Mouse (Mus musculus) left cerebral cortex, postnatal 25 days (tissue): ENCODE results near the gene Cntrl. TPM values are rescaled to one million over a fixed set of nuclear protein-coding genes. Genes with fewer than 3 reads are reported as not detected.
A peak's percentile ranks its signal among the peaks of the same experiment; 100 is the strongest.

ENCODE experiments used
- DNase-seq, 2 experiments: peaks; one replicate each; pipeline ENCODE4 v3.0.0; 2022; ENCODE audit warnings: low spot score in 2 of 2, mixed read lengths in 1 of 2
- intact Hi-C: fragments of 180-260 bp; cut with DNase I; formaldehyde crosslinking; loops from one replicate; pipeline ENCODE4 v1.15.1; 2025
- total RNA-seq, 2 experiments: library from RNA; stranded (reverse); gene quantifications; 2 replicates each; pipeline ENCODE4 v1.2.3; 2021

The Cntrl gene
- total RNA-seq, 2 experiments from 2014 or later: 7.1 to 8.6 TPM

DNA sequence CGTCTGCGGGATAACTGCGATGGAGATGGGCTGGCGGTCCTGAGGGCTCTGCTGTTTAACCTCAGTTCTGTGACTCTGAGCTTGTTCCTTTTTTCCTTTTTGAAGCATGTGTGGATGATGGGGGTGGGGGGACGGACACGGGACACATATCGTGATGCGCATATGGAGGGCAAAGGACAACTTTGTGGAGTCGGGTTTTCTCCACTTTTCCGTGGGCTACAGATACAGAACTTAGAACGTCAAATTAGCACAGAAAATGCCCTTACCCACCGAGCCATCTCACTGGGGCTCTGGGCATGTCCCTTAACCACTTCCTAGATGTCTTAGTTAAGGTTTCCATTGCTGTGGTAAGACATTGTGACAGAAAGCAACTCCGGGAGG lies 622 bp downstream of the Cntrl start:
- no peak for DNase-seq
- intact Hi-C loops: loop anchor here (2.0 to 10.0 kb wide), 4 partner anchors 65 to 438 kb away; partner anchors contain the start of gene Fbxw2

DNA sequence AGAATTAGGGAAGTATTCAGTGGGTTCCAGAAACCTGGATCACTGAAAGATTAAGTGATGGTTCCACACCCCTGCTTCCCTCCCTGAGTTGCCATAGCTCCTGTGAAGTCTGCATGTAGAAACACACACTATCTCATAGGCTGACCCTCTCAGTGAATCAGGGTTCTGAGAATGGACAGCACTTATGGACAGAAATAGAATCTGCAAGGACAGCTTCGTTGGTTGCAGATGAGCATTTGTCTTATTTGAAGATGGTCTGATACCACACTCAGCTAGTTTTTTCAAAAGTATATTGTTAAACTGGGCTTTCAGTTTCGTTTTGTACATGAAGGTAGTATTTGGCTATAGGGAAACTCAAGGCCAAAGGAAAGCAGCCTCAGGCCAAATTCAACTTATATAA lies 1.2 kb downstream of the Cntrl start:
- intact Hi-C loops: no loop called here
- no peak for DNase-seq

DNA sequence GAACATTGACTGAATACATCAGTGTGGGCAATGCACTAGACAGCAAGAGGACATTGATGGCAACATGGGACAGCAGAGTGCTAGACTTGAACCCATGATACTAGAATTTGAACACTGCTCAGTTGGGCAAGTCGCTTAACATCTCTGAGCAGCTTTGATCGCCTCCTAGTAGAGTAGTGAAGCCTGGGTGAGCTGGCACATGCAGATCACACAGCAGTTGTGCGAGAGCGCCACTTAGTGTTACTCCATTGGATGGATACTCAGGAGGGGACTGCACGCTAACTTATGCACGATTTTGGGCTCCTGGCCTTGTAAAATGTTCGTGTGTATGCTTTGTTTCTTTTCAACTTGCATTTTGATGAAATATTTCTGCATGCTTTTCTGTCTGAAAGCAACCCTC lies 15.4 kb downstream of the Cntrl start:
- intact Hi-C loops: no loop called here
- DNase-seq: no peak

DNA sequence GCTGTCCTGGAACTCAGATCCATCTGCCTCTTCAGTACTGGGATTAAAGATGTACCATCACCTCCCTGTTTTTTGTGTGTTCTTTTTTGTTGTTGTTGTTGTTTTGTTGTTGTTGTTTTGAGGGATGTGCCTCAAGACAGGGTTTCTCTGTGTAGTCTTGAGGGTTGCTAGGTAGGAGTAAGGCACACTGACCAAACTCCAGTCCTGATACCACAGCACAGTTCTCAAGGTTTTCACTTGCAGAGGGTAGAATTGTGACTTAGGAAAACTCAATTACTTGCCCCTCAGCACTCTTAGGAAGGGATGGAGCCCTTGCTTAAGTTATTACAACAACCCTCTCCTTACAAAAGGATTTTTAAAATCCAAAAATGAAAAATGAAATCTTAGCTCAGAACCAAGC lies 22.2 kb downstream of the Cntrl start:
- DNase-seq: no peak
- intact Hi-C loops: no loop called here

DNA sequence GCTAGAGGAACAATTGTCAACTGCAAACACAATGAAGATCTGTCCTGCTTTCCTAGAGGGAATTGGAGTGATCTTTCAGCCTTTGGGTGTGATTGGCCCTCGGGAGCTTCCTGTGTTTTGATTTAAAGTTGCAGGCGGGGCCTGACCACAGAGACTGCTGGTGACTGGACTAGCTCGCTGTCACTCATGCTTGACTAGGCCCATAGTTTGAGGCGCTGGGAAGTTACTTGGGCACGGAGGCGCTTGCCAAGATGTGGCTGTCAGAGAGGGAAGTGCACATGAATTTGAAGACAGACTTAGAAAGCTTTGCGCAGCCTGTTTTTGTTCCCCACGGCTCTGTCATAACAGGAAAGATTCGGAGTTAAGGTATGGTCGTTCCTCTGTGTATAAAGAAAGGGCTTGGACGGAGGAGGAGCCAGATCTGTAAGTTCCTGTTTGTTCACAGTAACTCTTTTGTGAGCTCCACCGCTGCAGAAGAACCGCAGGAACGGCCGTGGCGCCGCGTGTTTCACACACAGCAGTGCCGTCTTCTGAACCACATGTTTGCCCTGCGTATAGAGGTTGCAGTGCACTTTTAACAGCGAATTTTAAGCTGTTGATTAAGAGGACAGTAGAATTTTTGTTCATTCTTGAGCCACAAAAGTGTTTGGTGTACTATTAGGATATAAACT lies 22.8 kb downstream of the Cntrl start:
- intact Hi-C loops: no loop called here
- peak; percentile 95 to 98 for DNase-seq

DNA sequence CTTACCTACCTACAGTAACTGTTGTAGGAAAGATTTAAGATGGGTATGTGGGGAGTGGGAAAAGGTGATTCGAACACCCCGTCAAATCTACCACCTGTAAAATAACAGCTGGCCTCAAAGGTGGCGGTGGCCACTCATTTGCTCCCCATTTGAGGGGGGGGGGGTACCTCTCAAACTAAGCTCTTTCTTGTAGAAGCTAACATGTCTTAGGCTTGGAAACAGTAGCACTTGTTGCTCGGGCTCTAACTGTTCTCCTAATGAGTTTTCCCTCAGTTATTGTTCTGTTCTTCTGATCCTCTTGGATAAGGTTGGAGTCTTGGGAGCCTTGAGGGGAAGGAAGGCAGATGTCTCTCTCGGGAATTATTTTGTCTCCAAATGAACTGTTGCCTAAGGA lies 23.4 kb downstream of the Cntrl start:
- no peak for DNase-seq
- intact Hi-C loops: no loop called here

DNA sequence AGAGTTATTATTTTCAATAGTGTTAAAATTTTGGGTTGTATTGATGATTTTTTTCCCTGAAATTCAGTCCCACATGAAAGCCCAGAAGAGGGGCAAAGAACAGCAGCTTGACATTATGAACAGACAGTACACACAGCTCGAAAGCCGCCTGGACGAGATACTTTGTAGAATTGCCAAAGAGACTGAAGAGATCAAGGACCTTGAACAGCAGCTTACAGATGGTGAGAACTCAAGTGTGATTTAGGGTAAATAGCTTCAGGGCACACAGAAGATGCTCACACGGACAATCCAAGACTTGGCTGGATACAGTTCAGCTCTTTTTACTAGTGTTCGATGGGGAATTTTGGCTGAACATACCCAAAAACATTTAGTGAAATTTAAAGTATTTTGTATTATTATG lies 24.6 kb downstream of the Cntrl start:
- no peak for DNase-seq
- intact Hi-C loops: no loop called here

DNA sequence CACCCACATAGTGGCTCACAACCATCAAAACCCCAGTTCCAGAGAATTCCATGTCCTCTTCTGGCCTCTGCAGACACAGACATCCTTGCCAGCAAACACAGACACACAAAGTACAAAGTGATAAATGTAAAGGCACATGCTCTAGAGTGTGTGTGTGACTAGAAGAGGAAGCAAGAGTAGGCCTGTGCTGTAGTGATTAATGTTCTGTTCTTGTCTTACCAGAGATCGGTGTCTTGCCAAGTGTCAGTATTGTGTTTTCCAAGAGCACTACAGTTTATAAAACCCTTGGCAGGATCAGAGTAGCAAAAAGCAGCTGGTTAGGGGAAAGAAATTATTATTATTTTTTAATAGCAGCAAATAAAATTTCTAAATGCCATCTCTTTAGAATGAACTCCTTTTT lies 29.3 kb downstream of the Cntrl start:
- intact Hi-C loops: no loop called here
- DNase-seq: no peak

DNA sequence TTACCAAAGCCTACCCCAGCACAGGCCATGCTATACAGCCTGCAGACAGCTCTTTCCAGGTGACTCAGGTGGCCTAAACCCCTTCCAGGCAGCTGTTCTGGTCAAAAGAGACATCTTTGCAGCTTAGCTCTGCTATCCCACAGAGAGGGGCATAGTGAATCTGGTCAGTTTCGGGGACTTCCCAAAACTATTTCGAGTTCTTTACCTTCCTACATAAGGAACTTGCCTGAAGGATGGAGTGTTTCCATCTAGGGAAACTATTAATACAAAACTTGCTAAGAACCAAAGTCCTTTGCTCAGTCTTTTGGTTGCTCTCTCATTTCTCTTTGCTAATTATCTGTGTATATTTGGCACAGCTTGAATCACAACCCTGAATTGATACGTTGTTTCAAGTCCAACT lies 32.4 kb downstream of the Cntrl start:
- intact Hi-C loops: no loop called here
- DNase-seq: no peak

DNA sequence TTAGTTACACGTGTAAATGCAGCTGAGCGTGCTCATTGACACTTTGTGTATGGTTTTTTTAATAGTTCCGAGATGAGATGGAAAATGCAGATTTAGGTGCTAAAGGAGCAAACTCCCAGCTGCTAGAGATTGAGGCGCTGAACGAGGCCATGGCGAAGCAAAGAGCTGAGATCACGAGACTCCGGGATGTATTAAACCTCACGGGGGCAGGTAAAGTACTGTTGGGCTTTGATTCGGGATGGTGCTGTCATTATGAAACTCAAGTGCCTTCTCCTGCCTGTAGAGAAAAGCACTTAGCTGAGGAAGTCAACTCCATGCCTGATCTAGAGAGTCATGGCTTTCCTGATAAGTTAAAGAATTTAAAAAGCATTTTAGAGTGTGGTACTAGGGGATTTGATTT lies 39.5 kb downstream of the Cntrl start:
- intact Hi-C loops: no loop called here
- no peak for DNase-seq

DNA sequence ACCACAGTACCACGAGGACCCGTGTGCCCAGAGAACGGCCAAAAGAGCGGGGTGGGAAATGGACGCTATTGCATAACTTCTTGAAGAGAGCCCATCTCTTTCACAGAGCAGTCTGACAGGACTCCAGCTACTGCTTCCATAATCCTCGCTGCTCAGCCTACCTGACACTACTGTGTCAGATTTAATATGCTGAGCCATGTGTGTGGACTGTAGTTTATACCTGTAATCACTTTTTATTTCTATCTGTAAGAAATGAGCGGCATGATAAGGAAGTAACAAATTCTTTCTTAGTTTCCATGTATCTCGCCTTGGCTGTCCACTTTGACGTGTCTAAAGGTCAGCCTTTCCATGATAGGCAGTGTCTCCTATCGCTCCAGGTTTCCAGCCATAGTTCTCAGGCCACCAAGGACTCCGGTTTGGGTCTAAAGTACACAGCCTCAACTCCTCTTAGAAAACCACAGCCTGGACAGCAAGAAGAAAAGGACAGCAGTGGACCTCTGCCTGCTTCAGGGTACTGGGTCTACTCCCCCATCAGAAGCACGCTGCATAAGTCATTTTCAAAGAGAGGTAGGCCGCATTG lies 42.1 kb downstream of the Cntrl start:
- DNase-seq: no peak
- intact Hi-C loops: no loop called here

DNA sequence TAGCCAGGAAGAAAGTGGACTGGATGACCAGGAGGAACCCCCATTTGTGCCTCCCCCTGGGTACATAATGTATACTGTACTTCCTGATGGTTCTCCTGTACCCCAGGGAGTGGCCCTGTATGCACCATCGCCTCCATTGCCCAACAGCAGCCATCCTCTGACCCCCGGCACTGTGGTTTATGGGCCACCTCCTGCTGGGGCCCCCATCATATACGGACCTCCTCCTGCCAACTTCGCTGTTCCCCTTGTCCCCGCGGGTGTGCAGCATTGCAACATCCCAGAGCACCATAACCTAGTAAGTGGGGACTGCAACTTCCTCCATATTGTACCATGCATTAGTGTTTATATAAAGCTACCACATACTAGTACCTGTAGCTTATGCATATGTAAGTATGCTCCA lies 43.9 kb downstream of the Cntrl start:
- no peak for DNase-seq
- intact Hi-C loops: no loop called here

DNA sequence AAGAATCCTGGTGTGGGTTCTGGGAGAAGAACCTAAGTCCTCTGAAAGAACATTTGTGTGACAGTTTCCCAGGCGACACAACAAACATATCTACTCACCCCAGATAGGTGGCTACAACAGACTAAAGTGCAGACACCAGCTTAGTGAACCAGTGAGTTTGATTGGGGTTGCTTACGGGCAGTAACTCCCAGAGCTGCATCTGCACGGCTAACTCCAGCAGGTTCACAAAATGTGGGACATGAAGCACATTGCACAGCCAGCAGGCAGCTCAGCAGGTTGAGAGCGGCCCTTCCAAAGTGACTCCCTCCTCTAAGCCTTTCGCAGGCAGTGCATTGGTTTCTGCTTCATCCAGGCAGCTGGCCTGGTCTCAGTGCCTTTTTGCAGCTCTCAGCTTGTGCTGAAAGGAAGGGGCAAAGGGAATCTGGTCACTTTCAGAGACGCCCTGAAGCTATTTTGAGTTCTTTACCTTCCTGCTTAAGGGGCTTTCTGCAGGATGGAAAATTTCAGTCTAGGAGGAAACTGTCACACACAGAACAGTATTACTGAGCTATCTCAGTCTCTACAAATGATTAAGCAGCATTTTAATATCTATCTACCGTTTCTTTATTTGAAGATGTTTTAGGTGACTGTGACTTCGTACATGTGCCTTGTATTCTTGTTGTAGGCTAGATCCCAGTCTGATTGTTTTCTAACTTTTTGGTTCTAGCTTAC lies 44.7 kb downstream of the Cntrl start:
- intact Hi-C loops: no loop called here
- DNase-seq: no peak

DNA sequence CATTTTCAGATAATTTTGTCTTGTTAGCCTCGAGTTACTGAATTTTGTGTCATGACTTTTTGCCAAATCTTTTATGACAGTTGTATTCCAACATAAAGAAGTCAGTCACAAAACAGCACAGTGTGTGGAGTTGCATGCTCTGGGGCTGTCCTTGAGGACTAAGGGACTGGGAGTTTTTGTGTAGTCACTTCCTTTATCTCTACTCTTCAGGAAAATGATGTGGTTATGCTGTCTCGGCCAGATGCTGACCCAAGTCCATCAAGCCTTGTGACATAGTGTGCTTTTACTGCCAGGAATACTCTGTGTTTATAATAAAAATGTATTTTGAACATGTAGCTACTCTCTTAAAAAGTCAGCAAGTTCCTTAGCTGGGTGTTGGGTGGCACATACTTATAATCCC lies 47.7 kb downstream of the Cntrl start:
- DNase-seq: no peak
- intact Hi-C loops: no loop called here

DNA sequence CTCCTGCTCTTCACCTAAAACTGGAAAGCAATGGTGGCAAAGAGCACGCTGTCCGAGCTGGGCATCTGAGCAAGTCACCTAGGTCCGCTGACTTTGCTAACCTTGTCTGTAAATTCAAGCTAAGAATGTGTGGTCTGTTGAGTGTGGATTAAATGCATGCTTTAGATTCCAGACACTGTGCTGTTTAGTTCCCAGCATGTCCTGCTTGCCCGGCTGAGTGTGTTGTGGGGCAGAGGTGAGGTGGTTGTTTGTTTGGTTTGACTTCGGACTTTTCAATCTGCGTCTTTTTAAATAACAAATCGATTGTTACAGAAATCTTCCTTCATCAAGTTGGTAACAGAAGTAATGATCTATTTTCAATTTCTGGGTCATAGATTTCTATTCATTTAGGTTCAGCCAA lies 48.5 kb downstream of the Cntrl start:
- intact Hi-C loops: no loop called here
- DNase-seq: no peak

DNA sequence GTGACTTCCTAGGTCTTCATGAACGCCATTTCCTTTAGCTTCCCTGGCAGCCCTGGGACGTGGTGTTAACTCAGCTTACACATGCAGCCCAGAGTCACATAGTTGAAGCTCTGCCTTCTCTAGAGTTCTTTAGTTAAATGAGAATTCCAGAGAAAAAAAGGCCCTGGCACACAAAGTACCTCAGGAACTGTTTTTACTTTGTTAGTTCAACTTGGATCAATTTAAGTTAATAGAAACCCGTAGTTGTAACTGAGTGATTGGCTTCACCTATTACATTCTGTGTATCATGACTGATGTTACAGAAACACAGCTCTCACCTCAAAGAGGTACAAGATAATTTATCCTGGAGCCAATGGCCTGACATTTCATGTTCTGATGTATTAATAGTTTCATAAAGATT lies 49.1 kb downstream of the Cntrl start:
- intact Hi-C loops: no loop called here

DNA sequence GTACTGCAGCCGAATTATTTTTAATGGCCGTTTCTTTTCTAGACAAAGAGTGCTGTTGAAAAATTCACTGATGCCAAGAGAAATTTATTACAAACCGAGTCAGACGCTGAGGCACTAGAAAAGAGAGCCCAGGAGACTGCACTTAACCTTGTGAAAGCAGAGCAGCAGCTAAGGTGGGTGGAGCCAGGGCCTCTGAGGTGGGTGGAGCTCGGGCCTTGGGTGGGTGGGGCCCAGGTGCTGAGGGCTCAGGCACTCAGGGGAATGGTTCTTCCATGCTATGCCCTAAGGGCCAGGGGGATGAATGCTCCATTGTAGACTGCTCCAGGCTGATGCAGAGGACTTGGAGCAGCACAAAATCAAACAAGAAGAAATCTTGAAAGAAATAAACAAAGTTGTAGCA lies 50.9 kb downstream of the Cntrl start:
- DNase-seq: no peak
- intact Hi-C loops: no loop called here

More for the DNA sequence above, 49.1 kb downstream of the Cntrl start:
- no peak for DNase-seq

DNA sequence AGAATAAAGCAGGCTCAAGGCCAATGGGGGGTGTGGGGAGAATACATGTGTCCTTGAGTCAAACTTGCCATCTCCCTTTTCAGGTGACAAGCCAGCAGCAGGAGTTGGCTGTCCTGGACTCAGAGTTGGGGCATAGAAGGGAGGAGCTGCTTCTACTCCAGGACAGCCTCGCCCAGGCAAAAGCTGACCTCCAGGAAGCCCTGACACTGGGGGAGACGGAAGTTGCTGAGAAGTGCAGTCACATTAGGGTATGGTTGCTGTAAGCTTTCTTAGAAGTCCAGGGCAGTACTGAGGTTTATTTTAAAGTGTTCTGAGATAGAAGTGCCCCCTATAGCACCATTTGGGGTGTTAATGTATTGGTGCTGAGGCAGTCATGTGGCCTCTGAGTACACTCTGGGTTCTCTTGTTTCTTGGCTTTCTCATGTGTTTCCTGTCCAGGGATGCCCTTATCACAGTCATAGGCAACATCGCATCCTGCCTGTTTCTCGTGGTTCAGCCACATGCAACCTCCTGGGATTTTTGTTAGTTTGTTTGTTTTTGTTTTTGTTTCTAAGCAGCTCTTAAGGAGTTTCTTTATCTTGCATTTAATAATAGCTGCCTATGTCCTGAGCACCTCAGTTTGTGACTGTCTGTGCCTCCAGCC lies 52.7 kb downstream of the Cntrl start:
- DNase-seq: no peak
- intact Hi-C loops: no loop called here

DNA sequence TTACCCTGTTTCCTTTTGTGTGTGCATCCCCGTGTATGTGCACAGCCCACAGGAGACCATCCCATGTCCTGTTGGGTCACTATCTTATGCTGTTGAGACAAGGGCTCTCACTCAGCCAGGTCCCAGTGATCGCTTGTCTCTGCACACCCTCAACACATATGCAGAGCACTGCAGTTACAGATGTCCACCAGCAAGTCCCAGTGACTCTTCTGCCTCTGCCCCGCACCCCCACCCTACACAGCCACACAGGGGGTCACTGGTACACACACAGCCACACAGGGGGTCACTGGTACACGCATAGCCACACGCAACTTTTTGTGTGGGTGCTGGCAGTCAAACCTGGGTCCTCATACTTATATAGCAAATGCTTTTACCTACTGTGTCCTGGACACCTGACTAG lies 54.1 kb downstream of the Cntrl start:
- intact Hi-C loops: no loop called here
- no peak for DNase-seq

DNA sequence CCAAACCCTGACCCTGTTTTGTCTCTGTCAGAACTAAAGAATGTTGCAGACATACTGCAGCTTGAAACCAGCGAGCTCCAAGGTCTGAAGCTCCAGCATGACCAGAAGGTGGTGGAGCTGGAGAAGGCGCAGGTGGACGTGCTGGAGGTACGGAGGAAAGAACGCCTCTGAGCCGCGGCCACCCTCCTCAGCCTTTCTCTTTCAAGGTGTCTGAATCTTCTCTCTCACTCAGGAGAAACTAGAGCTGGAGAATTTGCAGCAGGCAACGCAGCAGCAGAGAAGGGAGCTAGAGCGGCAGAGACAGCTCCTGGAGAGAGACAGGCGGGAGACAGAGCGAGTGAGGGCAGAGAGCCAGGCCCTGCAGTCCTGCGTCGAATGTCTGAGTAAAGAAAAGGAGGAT lies 56.1 kb downstream of the Cntrl start:
- intact Hi-C loops: no loop called here
- no peak for DNase-seq

DNA sequence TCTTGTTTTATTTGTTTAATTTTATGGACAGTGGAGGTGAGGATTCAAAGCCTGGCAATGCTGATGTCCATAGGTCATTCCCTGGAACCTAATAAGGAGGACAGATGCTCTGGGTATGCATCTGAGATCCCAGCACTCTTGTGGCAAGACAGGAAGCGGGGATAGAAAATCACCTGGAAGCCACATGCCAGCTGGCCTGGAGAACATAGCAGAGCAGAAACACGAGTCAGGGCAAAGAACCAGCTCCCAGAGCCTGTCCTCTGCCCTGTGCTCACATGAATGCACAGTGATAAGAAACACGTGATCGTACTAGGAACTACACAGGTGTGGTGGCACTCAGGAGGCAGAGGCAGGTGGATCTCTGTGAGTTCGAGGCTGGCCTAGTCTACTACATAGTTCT lies 57.5 kb downstream of the Cntrl start:
- intact Hi-C loops: no loop called here
- DNase-seq: no peak
